Mouse (Mus musculus): ENCODE data around the gene Ccdc18.

DNA sequence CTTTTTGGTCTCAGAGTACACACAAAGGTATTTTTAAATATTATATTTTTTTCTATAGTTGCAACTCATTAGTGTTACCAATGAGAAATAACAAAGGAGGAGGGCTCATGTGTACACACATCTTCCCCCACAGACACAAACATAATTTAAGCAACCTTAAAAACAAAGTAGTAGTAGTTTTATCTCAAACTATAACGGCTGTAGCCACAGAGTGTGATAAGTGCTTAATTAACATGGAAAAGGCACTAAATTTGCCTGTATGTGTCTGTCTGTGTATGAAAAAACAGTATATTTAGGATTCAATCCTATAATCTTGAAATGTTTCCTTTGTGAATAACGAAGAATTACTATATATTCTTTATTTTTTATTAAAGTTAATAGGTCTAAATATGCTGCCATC, 51.4 kb downstream of the Ccdc18 start:
- TF ChIP-seq CTCF (IDR thresholded peaks at IDR 0.05; ENCODE audit: insufficient read depth, low read depth, low read length) (no peak), POLR2A (IDR thresholded peaks at IDR 0.05; ENCODE audit: insufficient read depth, low read depth, low read length) (no peak)

Data from olfactory bulb, adult 2 months (tissue).